Mouse (Mus musculus): ENCODE data around the gene Scp2. TPM values are rescaled to one million over a fixed set of nuclear protein-coding genes. Genes with fewer than 3 reads are reported as not detected.

Gene Scp2
- polyA plus RNA-seq, 1 experiment = 242 TPM

- no peak for DNase-seq (ENCODE audit: extremely low spot score in 1 of 2, low spot score in 1 of 2)
Measured at GRCm38 (mm10) chr4:108110706-108111105, 34.1 kb downstream of the Scp2 start.

GRCm38 (mm10) chr4:108109728-108110127, 35.1 kb downstream of the Scp2 start:
- no peak for DNase-seq (ENCODE audit: extremely low spot score in 1 of 2, low spot score in 1 of 2)

- DNase-seq (ENCODE audit: extremely low spot score in 1 of 2, low spot score in 1 of 2) = no peak
Measured at GRCm38 (mm10) chr4:108096345-108096744, 48.5 kb downstream of the Scp2 start, which contains the start of gene Podn. Gene Podn (minus strand): TSS chr4:108096445.

- DNase-seq (ENCODE audit: extremely low spot score in 1 of 2, low spot score in 1 of 2) = no peak
Measured at GRCm38 (mm10) chr4:108092741-108093397, 51.9 kb downstream of the Scp2 start.

- no peak for DNase-seq (ENCODE audit: extremely low spot score in 1 of 2, low spot score in 1 of 2)
Measured at GRCm38 (mm10) chr4:108083993-108084392, 60.8 kb downstream of the Scp2 start.

- peak in 1 of 2 experiments; percentile 17 for DNase-seq (ENCODE audit: extremely low spot score in 1 of 2, low spot score in 1 of 2)
Measured at GRCm38 (mm10) chr4:108083032-108083735, 61.6 kb downstream of the Scp2 start.

- DNase-seq (ENCODE audit: extremely low spot score in 1 of 2, low spot score in 1 of 2) = no peak
Measured at GRCm38 (mm10) chr4:108082401-108082806, 62.4 kb downstream of the Scp2 start.

- no peak for DNase-seq (ENCODE audit: extremely low spot score in 1 of 2, low spot score in 1 of 2)
Measured at GRCm38 (mm10) chr4:108080876-108081275, 63.9 kb downstream of the Scp2 start.

- no peak for DNase-seq (ENCODE audit: extremely low spot score in 1 of 2, low spot score in 1 of 2)
Measured at GRCm38 (mm10) chr4:108079762-108080161, 65.0 kb downstream of the Scp2 start.

GRCm38 (mm10) chr4:108079191-108079590, 65.6 kb downstream of the Scp2 start:
- DNase-seq (ENCODE audit: extremely low spot score in 1 of 2, low spot score in 1 of 2) = peak in 1 of 2 experiments; percentile 30

GRCm38 (mm10) chr4:108077224-108077955, 67.4 kb downstream of the Scp2 start:
- no peak for DNase-seq (ENCODE audit: extremely low spot score in 1 of 2, low spot score in 1 of 2)

GRCm38 (mm10) chr4:108074204-108074823, 70.5 kb downstream of the Scp2 start:
- no peak for DNase-seq (ENCODE audit: extremely low spot score in 1 of 2, low spot score in 1 of 2)

- no peak for DNase-seq (ENCODE audit: extremely low spot score in 1 of 2, low spot score in 1 of 2)
Measured at GRCm38 (mm10) chr4:108072086-108072485, 72.7 kb downstream of the Scp2 start.

GRCm38 (mm10) chr4:108071235-108071901, 73.4 kb downstream of the Scp2 start:
- peak; percentile 88 to 96 for DNase-seq (ENCODE audit: extremely low spot score in 1 of 2, low spot score in 1 of 2)

- no peak for DNase-seq (ENCODE audit: extremely low spot score in 1 of 2, low spot score in 1 of 2)
Measured at GRCm38 (mm10) chr4:108070723-108071122, 74.1 kb downstream of the Scp2 start.

- DNase-seq (ENCODE audit: extremely low spot score in 1 of 2, low spot score in 1 of 2) = no peak
Measured at GRCm38 (mm10) chr4:108070286-108070685, 74.5 kb downstream of the Scp2 start.

GRCm38 (mm10) chr4:108068081-108068480, 76.7 kb downstream of the Scp2 start:
- no peak for DNase-seq (ENCODE audit: extremely low spot score in 1 of 2, low spot score in 1 of 2)

- DNase-seq (ENCODE audit: extremely low spot score in 1 of 2, low spot score in 1 of 2) = no peak
Measured at GRCm38 (mm10) chr4:108067261-108067660, 77.5 kb downstream of the Scp2 start.

- DNase-seq (ENCODE audit: extremely low spot score in 1 of 2, low spot score in 1 of 2) = no peak
Measured at GRCm38 (mm10) chr4:108066569-108066968, 78.2 kb downstream of the Scp2 start.

- no peak for DNase-seq (ENCODE audit: extremely low spot score in 1 of 2, low spot score in 1 of 2)
Measured at GRCm38 (mm10) chr4:108065176-108065844, 79.5 kb downstream of the Scp2 start.

Measured in frontal cortex, adult 2 months (tissue).